Mouse (Mus musculus) right cerebral cortex, postnatal 4 days (tissue): ENCODE measurements around the gene Rasa2.
A peak's percentile ranks its signal among the peaks of the same experiment; 100 is the strongest.
"Not testable (repeated sequence)": the region's sequence is repeated elsewhere in the genome, so short reads cannot be mapped to it uniquely, and the experiment has no call there.

Experiments
- DNase-seq: peaks from one replicate; pipeline ENCODE4 v3.0.0-alpha.2; 2022

Rasa2 gene

GRCm38 (mm10) chr9:96521574-96521973 is 109.8 kb downstream of the Rasa2 start:
- DNase-seq = not testable (repeated sequence)

- DNase-seq = no peak
These were observed 114.0 kb downstream of the Rasa2 start for GRCm38 (mm10) chr9:96517429-96517828.

- no peak for DNase-seq
These were observed 114.6 kb downstream of the Rasa2 start for GRCm38 (mm10) chr9:96516806-96517205.

- no peak for DNase-seq
These were observed 115.7 kb downstream of the Rasa2 start for GRCm38 (mm10) chr9:96515737-96516136.

GRCm38 (mm10) chr9:96514278-96514677 is 117.1 kb downstream of the Rasa2 start:
- no peak for DNase-seq

GRCm38 (mm10) chr9:96506011-96506498 is 125.4 kb downstream of the Rasa2 start:
- peak; percentile 8 for DNase-seq

- no peak for DNase-seq
These were observed 126.3 kb downstream of the Rasa2 start for GRCm38 (mm10) chr9:96505156-96505555.

- no peak for DNase-seq
These were observed 127.1 kb downstream of the Rasa2 start for GRCm38 (mm10) chr9:96504116-96504895.

GRCm38 (mm10) chr9:96502856-96503610 is 128.4 kb downstream of the Rasa2 start:
- no peak for DNase-seq

- DNase-seq = no peak
These were observed 130.2 kb downstream of the Rasa2 start for GRCm38 (mm10) chr9:96501217-96501616.

- no peak for DNase-seq
These were observed 138.2 kb downstream of the Rasa2 start for GRCm38 (mm10) chr9:96493212-96493611.

- DNase-seq = peak; percentile 56
These were observed 139.6 kb downstream of the Rasa2 start for GRCm38 (mm10) chr9:96491810-96492209.
